Mouse (Mus musculus) embryonic facial prominence, embryonic 12.5 days (tissue): ENCODE data around the gene Creb3l2. TPM values are rescaled to one million over a fixed set of nuclear protein-coding genes. Genes with fewer than 3 reads are reported as not detected.

Experiments used
- ATAC-seq: fragments of 200-750 bp; cut with Nextera tagmentation; 2 replicates; pipeline ENCODE4 v1.8.0; 2017; ENCODE audit not compliant: insufficient number of reproducible peaks, insufficient read depth, low FRiP score, low TSS enrichment
- H3K27ac ChIP-seq: fragments of 300-500 bp; sonication (generic); 2 replicates; pipeline ENCODE4 v1.5.1; 2016; ENCODE audit warnings: mild to moderate bottlenecking
- H3K27me3 ChIP-seq: fragments of 300-500 bp; sonication (generic); 2 replicates; pipeline ENCODE4 v1.6.1; 2016; ENCODE audit warnings: mild to moderate bottlenecking, moderate library complexity
- H3K36me3 ChIP-seq: fragments of 300-500 bp; sonication (generic); 2 replicates; pipeline ENCODE4 v1.6.1; 2016; ENCODE audit warnings: mild to moderate bottlenecking
- H3K4me1 ChIP-seq: fragments of 300-500 bp; sonication (generic); 2 replicates; pipeline ENCODE4 v1.6.1; 2016
- H3K4me2 ChIP-seq: fragments of 300-500 bp; sonication (generic); replicated peaks from 2 replicates; pipeline ENCODE4 v1.6.1; 2016; ENCODE audit warnings: mild to moderate bottlenecking, moderate library complexity
- H3K4me3 ChIP-seq: fragments of 300-500 bp; sonication (generic); 2 replicates; pipeline ENCODE4 v1.5.1; 2016; ENCODE audit warnings: mild to moderate bottlenecking
- H3K9ac ChIP-seq: fragments of 300-500 bp; sonication (generic); 2 replicates; pipeline ENCODE4 v1.6.1; 2016; ENCODE audit warnings: mild to moderate bottlenecking, moderate library complexity
- H3K9me3 ChIP-seq: fragments of 300-500 bp; sonication (generic); 2 replicates; pipeline ENCODE4 v1.6.1; 2016; ENCODE audit warnings: mild to moderate bottlenecking, moderate library complexity
- WGBS: fragments of 180-500 bp; shearing (Covaris S2); methylation state at CpG from one replicate; pipeline ENCODE4 v1.1.7; 2016; 5-methylcytosine and 5-hydroxymethylcytosine counted together
- polyA plus RNA-seq: library from polyadenylated mRNA; unstranded; fragments of >200 nt; fragmentation: Nextera tagmentation; extraction: Ambion mirVana; gene quantifications from 2 replicates; pipeline ENCODE4 v1.2.1, GENCODE M21; 2016

The Creb3l2 gene
- 24.9 and 25.6 TPM in 2 replicates for polyA plus RNA-seq

GRCm38 (mm10) chr6:37442041-37442667, at the start of gene Creb3l2:
Gene Creb3l2, minus strand, starts transcription at chr6:37442146.
- WGBS = under 1% methylated on average over 33 of the region's 33 CpGs
- peak within 1 kb of the TSS; percentile 94 for H3K9ac ChIP-seq
- H3K9me3 ChIP-seq = peaks cover 3% of the 10 kb centered on the region; the same call in 1 of the 2 replicates
- peak; percentile 98 for ATAC-seq
- H3K27me3 ChIP-seq = no peaks in the 10 kb centered on the region
- H3K4me3 ChIP-seq = peak within 1 kb of the TSS; percentile 79
- no peaks in the 10 kb centered on the region for H3K36me3 ChIP-seq
- peak within 1 kb of the TSS; percentile 94 for H3K27ac ChIP-seq
- H3K4me1 ChIP-seq = peaks cover 34% of the 10 kb centered on the region
- peak within 1 kb of the TSS; percentile 79 for H3K4me2 ChIP-seq

GRCm38 (mm10) chr6:37486502-37486901, 44.6 kb upstream of the Creb3l2 start:
- Histone ChIP-seq H3K27ac (no peak overlapping the region), H3K4me3 (no peak overlapping the region), H3K9ac (no peak overlapping the region), H3K9me3 (no peaks in the 10 kb centered on the region), H3K4me1 (no peaks in the 10 kb centered on the region), H3K36me3 (no peaks in the 10 kb centered on the region), H3K27me3 (no peaks in the 10 kb centered on the region), H3K4me2 (no peak overlapping the region)
- 79% methylated on average over 4 of the region's 4 CpGs for WGBS
- ATAC-seq = no peak

- no peak for ATAC-seq
- Histone ChIP-seq H3K4me3 (no peak overlapping the region), H3K9me3 (no peaks in the 10 kb centered on the region), H3K9ac (no peak overlapping the region), H3K27me3 (no peaks in the 10 kb centered on the region), H3K27ac (no peak overlapping the region), H3K36me3 (no peaks in the 10 kb centered on the region), H3K4me1 (no peaks in the 10 kb centered on the region), H3K4me2 (no peak overlapping the region)
- 67% methylated on average over 1 of the region's 1 CpGs for WGBS
Observed at GRCm38 (mm10) chr6:37484588-37485070, 42.7 kb upstream of the Creb3l2 start.

GRCm38 (mm10) chr6:37483262-37483661, 41.3 kb upstream of the Creb3l2 start:
- Histone ChIP-seq H3K4me3 (no peak overlapping the region), H3K36me3 (no peaks in the 10 kb centered on the region), H3K4me2 (no peak overlapping the region), H3K9me3 (no peaks in the 10 kb centered on the region), H3K4me1 (no peaks in the 10 kb centered on the region), H3K27ac (no peak overlapping the region), H3K9ac (no peak overlapping the region), H3K27me3 (no peaks in the 10 kb centered on the region)
- 69% methylated on average over 5 of the region's 5 CpGs for WGBS
- ATAC-seq = no peak

GRCm38 (mm10) chr6:37481147-37481546, 39.2 kb upstream of the Creb3l2 start:
- H3K4me3 ChIP-seq = no peak overlapping the region
- ATAC-seq = no peak
- H3K4me1 ChIP-seq = no peaks in the 10 kb centered on the region
- WGBS = 69% methylated on average over 3 of the region's 3 CpGs
- H3K9ac ChIP-seq = no peak overlapping the region
- no peak overlapping the region for H3K4me2 ChIP-seq
- no peaks in the 10 kb centered on the region for H3K27me3 ChIP-seq
- H3K36me3 ChIP-seq = no peaks in the 10 kb centered on the region
- H3K9me3 ChIP-seq = no peaks in the 10 kb centered on the region
- no peak overlapping the region for H3K27ac ChIP-seq

GRCm38 (mm10) chr6:37480008-37480407, 38.1 kb upstream of the Creb3l2 start:
- H3K4me2 ChIP-seq = no peak overlapping the region
- no peak overlapping the region for H3K27ac ChIP-seq
- H3K36me3 ChIP-seq = no peaks in the 10 kb centered on the region
- H3K9ac ChIP-seq = no peak overlapping the region
- no peak overlapping the region for H3K4me3 ChIP-seq
- ATAC-seq = no peak
- H3K9me3 ChIP-seq = no peaks in the 10 kb centered on the region
- no peaks in the 10 kb centered on the region for H3K27me3 ChIP-seq
- no peaks in the 10 kb centered on the region for H3K4me1 ChIP-seq

GRCm38 (mm10) chr6:37478481-37478880, 36.5 kb upstream of the Creb3l2 start:
- no peak for ATAC-seq
- Histone ChIP-seq H3K4me3 (no peak overlapping the region), H3K36me3 (no peaks in the 10 kb centered on the region), H3K9ac (no peak overlapping the region), H3K27ac (no peak overlapping the region), H3K27me3 (no peaks in the 10 kb centered on the region), H3K4me2 (no peak overlapping the region), H3K9me3 (no peaks in the 10 kb centered on the region), H3K4me1 (no peaks in the 10 kb centered on the region)
- 89% methylated on average over 2 of the region's 2 CpGs for WGBS

GRCm38 (mm10) chr6:37473674-37474342, 31.9 kb upstream of the Creb3l2 start:
- no peak overlapping the region for H3K9ac ChIP-seq
- H3K4me1 ChIP-seq = no peaks in the 10 kb centered on the region
- H3K36me3 ChIP-seq = no peaks in the 10 kb centered on the region
- no peaks in the 10 kb centered on the region for H3K9me3 ChIP-seq
- 83% methylated on average over 4 of the region's 4 CpGs for WGBS
- no peak for ATAC-seq
- H3K4me2 ChIP-seq = no peak overlapping the region
- H3K27me3 ChIP-seq = no peaks in the 10 kb centered on the region
- no peak overlapping the region for H3K4me3 ChIP-seq
- H3K27ac ChIP-seq = no peak overlapping the region

- H3K27me3 ChIP-seq = no peaks in the 10 kb centered on the region
- no peaks in the 10 kb centered on the region for H3K9me3 ChIP-seq
- no peak overlapping the region for H3K4me3 ChIP-seq
- H3K36me3 ChIP-seq = no peaks in the 10 kb centered on the region
- no peak overlapping the region for H3K27ac ChIP-seq
- H3K4me1 ChIP-seq = 0 out of 2 replicates have a peak, but pooled peaks cover 3% of the 10 kb centered on the region
- 71% methylated on average over 4 of the region's 4 CpGs for WGBS
- H3K4me2 ChIP-seq = no peak overlapping the region
- no peak for ATAC-seq
- H3K9ac ChIP-seq = no peak overlapping the region
Observed at GRCm38 (mm10) chr6:37470216-37470615, 28.3 kb upstream of the Creb3l2 start.

GRCm38 (mm10) chr6:37465847-37466246, 23.9 kb upstream of the Creb3l2 start:
- H3K27ac ChIP-seq = peak overlapping the region; percentile 85
- peaks cover 6% of the 10 kb centered on the region; the same call in 1 of the 2 replicates for H3K4me1 ChIP-seq
- H3K4me2 ChIP-seq = no peak overlapping the region
- no peak overlapping the region for H3K4me3 ChIP-seq
- WGBS = 29% methylated on average over 5 of the region's 5 CpGs
- peak; percentile 12; the same call in 1 of the 2 replicates for ATAC-seq
- H3K9ac ChIP-seq = no peak overlapping the region
- no peaks in the 10 kb centered on the region for H3K27me3 ChIP-seq
- H3K9me3 ChIP-seq = no peaks in the 10 kb centered on the region
- H3K36me3 ChIP-seq = no peaks in the 10 kb centered on the region

GRCm38 (mm10) chr6:37465356-37465755, 23.4 kb upstream of the Creb3l2 start:
- Histone ChIP-seq H3K27me3 (no peaks in the 10 kb centered on the region), H3K9me3 (no peaks in the 10 kb centered on the region), H3K27ac (peak overlapping the region; percentile 85), H3K36me3 (no peaks in the 10 kb centered on the region), H3K4me2 (no peak overlapping the region), H3K4me1 (peaks cover 6% of the 10 kb centered on the region; the same call in 1 of the 2 replicates), H3K4me3 (no peak overlapping the region), H3K9ac (no peak overlapping the region)
- no peak for ATAC-seq

- Histone ChIP-seq H3K4me1 (peaks cover 6% of the 10 kb centered on the region; the same call in 1 of the 2 replicates), H3K9me3 (no peaks in the 10 kb centered on the region), H3K36me3 (no peaks in the 10 kb centered on the region), H3K27ac (no peak overlapping the region), H3K4me3 (peak overlapping the region; percentile 37), H3K4me2 (peak overlapping the region; percentile 50), H3K9ac (peak overlapping the region; percentile 42; the same call in 1 of the 2 replicates), H3K27me3 (no peaks in the 10 kb centered on the region)
- 6% methylated on average over 5 of the region's 5 CpGs for WGBS
- no peak for ATAC-seq
Observed at GRCm38 (mm10) chr6:37464585-37464984, 22.6 kb upstream of the Creb3l2 start.
